Mouse (Mus musculus) right cerebral cortex, postnatal 10 days (tissue): ENCODE measurements at regions not wholly inside any gene's neighbourhood (a gene's known extent, or its start where the extent isn't known, plus 50 kb on each side); places are given as distances from the start of the nearest gene placed in this dataset.

Source experiments
- DNase-seq, 2 experiments: peaks; one replicate each; pipeline ENCODE4 v3.0.0; 2021; ENCODE audit warnings: low spot score in 2 of 2

DNA sequence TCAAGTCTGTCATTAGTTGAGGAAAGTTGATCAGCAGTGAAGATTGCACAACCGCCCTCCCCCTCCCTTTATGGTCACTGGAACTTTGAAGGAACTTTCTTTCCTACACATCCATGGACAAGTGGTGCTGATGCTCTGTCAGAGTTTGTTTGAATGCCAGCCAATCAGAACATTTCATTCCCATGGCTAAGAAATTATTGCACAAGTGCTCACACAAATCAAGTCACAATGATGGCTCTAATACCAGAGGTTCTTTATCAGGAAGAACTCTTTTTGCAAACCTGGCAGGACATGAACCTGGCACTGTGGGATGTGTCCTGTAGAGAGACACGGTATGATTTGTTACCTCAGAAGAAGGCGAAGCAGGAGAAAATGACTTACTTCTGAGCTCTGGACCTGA lies 54.3 kb upstream of the Spry2 start:
- DNase-seq, result no peak

DNA sequence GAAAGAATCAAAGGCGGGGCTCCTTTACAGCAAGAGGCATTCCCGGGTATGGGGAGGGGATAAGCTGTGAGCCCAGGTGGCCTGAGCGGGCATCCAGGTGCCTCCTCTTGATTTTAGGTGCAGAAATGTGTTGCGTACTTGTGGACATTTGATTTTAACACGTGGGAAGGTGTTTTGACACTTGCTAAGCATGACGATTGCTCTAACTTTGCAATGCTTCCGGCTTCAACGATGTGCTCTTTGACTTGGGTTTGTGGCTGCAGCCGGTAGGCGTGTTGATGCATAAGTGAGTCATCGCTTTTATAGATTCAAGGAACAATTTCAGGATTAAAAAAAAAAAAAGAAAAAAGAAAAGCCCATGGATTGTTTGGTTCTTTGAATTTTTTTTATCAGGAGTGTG lies 58.5 kb upstream of the Spry2 start:
- no peak for DNase-seq

DNA sequence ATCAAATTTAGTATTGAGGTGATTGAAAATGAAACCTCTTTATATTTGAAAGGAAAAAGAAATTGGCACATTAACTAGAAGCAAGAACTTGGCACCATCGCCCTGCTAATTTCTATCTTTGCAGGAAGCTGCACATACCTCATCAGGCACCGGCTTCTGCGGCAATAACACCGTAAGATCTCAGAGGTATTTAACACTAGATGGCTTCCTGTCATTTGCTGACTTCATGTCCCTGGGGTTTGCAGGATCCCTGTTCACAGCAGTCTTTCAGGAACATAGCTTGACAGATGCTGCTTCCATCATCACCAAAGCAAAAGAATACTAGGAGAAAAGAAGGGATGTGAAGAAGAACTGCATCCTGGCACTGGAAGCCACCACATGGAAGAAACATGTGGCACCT lies 60.2 kb upstream of the Spry2 start:
- DNase-seq, result no peak

DNA sequence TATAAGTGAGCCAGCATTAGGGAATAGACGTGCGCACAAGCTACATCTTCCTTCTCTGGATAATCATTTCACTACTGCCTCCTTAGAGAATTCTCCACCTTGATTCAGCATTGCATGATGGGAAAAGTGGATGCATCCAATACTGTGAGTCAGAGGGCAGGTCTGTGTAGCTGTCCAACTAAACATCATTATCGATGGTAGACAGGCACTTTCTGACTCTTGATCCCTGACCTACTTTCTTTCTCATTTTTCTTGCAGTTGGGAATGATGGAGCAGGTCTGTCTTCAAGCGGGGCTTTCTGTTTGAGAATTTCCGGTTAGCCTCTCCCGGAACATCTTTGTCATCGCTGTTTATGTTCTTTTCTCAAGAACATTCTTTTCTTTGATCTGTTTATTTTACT lies 61.4 kb upstream of the Spry2 start:
- no peak for DNase-seq

DNA sequence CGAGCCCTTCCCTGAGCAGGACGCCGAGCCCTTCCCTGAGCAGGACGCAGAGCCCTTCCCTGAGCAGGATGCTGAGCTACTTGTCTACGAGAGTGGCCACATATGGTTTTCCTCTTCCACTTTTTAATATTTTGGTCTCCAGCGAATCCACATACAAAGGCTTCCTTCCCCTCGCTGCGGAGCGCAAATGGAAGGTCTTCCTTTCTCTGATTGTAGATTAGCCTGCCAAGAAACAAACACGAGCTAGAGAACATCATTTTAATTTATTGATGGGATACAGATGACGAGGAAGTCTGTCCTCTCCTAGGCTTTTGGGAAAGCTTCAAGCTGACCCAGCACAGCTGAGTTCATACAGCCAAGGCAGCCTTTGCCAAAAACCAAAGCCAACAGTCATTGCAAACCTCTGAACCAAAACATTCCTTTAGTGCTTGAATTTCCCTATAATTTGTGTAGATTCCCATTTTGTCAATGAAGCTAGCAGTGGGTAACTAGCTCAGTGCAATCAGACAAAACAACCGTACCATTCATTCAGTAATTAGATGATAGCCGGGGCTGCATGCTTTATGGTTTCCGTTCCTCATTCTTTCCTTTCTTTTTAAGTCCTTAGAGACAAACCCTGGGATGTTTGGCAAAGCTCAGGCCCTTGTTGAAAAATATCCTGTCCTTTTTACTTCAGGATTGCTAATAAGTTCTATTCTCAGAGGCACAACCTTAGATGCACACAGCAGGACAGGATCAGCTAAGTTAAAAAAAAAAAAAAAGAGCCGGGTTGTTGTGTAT lies 83.1 kb upstream of the Spry2 start:
- no peak for DNase-seq

DNA sequence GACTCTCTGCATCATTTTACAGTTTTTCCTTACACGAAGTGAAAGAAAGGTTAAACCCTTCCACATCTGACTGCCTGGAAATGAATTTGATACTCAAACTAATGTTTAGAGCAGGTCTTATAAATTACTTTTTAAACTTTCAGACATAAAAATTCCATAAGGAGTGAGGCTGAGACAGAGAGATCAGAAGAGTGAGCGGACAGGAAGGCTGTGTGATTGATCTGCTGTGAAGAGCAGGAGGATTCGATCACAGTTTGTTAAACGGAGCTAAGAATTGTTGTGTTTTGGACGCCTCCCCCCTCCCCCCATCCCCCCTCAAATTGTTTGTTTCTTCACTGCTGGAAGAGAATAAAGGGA lies 83.7 kb upstream of the Spry2 start:
- DNase-seq, result no peak

DNA sequence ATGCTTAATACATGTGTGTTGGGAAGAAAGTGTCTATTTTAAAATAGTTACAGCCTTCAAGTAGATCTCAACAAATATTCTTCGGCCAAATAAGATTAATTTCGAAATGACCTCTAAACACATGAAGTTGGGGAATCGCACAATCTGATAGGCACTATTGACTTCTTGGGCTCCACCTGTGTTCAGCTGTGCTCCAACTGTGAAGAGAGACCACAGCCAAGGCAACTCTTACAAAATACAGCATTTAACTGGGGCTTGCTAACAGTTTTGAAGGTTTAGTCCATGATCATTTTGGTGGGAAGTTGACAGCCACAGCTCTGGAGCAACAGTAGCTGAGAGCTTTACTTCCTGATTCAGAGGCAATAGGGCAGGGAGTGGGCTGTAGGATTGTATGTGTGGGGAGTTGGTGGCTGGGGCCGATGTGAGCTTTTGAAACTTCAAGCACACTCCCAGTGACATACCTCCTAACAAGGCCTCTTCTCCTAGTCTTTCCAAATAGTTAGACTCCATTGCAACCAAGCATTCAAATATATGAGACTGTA lies 90.8 kb upstream of the Spry2 start:
- DNase-seq, result no peak

DNA sequence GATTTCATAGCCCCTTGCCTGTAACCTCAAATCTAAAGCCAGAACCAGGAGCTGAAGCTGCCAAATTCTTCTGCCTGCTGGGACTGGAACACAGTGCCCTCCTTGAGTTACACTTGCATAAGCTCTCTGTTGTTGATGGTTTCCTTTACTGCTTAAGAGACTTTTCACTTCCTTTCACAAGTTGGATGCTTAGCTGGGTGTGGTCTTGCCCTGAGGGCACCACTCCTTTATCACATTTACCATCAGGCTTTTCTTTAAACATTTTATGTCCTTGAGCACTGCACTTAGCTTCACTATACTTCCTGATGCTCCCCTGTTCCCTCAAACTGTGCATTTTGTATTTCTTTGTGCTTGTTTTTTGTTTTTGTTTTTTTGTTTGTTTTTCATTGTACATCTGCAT lies 92.1 kb upstream of the Spry2 start:
- no peak for DNase-seq

DNA sequence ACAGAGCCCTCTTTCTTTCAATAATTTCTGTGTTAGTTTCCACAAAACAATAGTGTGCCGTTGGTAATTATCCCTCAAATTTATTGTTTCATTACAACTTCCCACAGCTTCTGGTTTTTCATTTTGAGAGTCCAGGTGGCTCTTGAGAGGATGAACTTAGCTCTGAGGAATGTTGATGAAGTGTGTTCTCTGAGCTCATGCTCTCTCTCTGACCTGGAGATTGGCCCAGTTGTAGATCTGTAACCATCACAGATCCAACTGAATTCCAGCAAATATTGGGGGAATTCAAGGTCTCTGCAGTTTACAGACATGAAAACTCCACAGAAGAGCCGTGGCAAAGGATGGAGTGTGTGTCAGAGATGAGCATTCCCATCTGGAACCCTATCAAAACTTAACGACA lies 96.5 kb upstream of the Spry2 start:
- DNase-seq, result no peak

DNA sequence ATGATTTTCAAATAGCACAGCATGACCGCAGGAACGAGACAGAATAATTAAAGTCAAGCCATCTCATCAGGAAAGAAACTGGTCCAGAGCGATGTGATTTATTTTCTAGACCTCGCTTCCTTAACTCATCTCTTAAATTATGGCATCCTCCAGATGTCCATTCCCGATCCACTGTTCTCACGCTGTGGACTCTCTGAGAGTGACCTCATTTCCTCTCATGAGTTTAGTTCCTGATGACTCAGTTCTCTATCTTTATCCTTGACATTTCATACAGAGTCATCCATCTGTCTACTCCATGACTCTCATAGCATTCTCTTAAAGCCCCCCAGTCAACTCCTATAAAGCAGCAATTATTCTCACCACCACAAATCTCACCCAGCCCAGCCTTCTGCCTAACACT lies 103.2 kb upstream of the Spry2 start:
- peak in 1 of 2 experiments; percentile 28 for DNase-seq

DNA sequence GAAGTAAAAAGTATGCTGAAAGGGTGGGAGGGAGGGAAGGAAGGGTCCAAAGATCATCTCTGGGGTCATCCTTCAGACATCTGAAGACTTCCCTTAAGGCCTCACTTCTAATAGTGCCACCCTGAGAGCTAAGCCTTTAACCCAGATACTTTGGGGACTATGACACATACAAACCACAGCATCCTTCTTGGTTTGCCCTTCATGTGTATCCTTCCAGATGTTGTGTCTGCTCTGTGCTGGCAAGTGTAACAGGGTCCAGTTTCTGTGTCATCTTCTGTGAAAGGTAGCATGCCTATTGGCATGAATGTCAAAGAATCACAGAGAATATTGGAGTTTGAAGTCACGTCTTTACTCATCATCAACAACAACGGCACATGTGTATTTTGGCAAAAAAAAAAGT lies 98.2 kb upstream of the Trim52 start:
- no peak for DNase-seq

DNA sequence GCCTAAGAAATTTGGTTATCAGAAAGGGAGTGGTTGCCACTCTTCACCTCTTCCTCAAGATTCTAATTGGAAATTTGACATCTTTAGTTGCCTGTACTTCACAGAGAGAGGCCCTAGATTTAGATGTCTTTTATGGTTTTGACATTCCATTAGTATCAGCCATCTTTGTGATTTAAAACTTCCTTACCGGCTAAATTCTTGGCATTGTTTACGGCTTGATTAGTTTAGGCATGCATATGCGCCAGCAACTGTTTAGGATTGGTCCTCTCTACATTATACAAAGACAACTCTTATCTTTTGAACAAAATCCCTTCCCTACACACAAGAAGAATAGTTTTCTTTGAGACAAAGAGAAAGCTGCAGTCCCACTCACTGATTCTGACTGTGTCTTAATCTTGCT lies 97.0 kb upstream of the Trim52 start:
- no peak for DNase-seq

DNA sequence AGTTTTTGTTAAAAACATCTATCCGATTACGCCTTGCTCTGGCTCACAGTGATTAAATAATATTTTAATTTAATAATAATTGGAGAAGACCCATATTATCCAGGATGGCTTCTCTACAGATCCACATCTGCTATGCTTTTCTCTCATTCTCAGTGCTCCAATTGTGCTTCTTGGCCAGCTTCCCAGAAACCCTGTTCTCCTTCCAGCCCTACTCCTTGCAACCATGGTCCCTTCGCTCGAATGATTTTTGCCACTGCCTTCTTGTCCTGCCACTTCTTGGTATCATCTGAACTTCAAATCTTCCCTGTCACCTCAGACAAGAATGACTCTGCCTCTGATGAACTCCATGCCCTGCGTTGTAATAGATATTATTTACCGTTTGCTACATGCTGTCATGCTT lies 95.0 kb upstream of the Trim52 start:
- DNase-seq, result peak; percentile 28 to 49

DNA sequence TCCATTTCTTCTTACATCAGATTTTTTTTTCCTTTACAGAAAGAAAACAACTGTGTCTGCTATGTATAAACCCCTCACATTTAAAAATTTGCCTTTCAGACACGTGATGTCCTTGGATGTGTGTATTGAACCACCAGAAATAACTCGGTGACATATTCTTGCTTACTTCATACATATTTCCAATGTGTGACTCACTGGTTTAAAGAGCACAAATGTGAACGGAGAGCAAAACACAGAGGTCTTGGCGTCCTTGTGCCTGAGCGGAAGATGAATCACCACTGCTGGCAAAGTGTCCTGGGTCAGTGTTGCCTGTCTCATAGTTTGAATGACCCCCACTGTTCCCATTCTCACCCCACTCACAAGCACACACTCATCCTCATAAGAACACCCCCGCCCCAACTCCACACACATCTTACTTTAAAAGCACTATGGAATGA lies 94.0 kb upstream of the Trim52 start:
- DNase-seq, result peak in 1 of 2 experiments; percentile 27

DNA sequence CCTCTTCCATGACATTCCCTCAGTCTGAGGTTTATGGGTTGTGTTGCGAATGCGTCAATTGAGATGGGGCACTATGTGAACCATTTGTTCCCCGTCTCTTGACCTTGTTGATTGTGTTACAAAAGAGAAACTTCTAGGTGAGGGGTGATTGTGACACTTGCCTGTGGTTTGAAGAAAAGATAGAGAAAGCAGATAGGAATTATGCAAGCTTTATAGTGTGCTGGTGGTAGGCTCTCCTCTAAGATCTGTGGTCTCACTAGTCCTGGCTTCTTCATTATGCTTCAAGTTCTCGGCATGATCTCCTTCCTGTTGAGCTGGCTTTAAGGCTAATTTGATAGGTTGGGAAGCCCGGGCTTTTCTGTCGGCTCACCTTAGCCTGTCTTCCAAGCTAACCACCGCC lies 83.2 kb upstream of the Trim52 start:
- DNase-seq, result no peak

DNA sequence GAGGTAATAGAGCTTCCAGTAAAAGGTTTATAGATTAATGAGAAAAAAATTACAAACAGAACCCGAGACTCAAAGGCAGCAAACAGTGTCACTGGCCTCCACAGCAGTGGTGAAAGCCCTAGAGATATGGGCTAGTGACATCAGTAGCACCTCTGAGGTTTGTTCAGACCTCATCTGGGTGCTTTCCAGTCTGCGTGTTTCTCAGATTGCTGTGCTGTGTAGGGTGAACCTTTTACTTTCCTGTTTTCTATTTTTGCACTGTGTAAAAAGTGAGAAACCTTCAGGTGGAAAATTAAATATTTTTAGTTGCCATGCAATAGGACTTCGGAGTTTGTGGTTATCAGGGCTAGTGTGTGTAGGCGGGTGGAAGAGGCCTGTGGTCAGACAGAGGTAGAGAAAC lies 79.2 kb upstream of the Trim52 start:
- no peak for DNase-seq

DNA sequence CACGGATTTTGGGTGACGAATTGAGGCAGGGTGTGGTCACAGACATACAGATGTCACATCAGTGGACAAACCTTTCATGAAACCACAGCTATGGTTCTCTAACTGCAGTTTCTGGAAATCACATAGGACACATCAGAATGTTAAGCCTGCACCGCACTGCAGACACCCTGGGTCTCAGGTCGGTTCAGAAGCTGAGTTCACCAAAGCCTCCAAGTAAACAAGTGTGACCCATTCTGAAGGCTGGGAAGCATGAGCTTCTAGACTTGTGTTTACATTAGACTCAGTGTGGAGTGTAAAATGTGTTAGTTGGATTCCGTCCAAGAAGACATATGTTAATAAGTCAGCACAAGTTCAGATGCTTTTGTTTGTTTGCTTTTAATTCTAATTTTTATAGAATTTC lies 78.3 kb upstream of the Trim52 start:
- DNase-seq, result no peak

DNA sequence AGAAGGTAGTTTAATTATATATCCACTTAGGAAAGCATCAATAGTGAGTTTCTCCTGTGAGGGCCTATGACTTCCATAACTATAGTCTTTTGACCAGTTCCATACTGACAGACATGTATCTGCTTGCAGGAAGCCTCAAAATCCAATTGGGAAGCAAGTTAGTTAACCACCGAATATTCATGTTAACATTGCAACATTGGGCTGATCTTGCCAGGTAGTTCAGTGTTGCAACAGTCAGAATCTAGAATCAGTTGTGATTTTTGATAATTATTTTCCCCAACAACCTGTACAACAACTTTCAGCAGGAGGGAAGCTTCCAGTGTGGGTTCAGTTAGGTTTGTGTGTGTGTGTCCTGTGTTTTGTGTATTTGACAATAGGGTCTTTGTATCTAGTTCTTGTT lies 74.9 kb upstream of the Trim52 start:
- DNase-seq, result no peak

DNA sequence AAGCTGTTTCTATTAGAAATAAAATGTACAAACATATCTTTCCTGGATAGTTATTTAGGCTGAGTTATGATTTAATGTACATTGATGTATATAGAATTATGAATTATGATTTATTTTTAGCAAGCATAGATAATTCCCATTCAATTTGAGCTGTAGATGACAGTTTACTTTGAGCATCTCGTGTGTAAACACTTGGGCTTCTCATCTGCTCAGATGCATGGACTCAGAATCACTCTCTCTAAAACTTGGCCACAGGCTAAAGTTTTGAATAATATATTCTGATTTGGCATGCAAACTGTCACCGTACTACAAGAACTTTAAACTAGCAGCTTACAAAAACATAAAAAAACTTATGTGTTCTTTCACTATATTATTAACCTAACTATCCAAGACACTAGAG lies 72.2 kb upstream of the Trim52 start:
- no peak for DNase-seq

DNA sequence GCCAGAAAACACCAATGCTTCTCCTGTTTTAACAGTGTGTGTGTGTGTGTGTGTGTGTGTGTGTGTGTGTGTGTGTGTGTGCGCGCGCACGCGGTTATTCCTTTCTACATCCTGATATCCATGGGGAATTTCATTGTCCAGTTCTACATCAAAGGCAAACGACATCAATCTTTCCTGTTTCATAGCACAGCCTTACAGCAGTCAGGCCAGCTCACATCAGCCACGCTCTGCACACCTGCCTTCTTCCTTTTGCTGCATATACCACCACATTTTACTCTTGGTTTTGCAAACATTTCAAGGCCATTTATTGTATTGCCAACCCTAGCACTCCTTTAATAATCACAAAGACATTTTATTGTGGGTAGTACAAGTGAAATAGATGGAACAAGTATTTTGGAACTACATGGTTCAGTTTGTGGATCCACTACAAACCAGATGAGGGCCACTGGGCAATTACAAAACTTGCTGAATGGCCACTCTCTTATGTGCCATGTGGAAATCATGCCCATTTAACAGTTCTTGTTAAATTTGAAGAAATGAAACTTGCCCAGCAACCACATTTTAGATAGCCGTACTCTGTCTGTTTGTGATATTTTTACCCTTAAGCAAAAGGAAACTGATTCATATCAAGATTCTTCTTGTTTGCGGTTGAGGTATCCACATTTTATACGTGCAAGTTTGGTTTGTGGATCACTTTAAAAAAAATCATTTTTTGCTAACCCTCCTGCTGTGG lies 70.9 kb upstream of the Trim52 start:
- no peak for DNase-seq

DNA sequence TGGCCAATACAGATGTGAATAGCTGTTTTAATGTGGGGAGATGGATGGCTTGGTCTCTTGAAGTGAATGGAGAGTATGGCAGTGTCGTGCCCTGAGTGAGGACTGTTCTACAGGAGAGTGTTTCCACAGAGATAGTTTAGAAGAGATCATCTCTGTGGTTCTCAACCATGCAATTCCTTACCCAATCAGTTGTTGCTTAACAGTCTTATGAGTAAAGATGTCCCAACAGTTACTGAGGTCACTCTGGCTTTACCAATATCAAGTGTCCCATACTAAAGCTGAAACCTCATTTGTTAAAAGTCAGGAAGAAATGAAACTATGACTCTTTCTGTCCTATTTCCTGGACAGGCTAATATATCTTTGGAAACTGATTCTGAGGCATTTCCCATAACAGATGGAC lies 61.7 kb upstream of the Trim52 start:
- no peak for DNase-seq

DNA sequence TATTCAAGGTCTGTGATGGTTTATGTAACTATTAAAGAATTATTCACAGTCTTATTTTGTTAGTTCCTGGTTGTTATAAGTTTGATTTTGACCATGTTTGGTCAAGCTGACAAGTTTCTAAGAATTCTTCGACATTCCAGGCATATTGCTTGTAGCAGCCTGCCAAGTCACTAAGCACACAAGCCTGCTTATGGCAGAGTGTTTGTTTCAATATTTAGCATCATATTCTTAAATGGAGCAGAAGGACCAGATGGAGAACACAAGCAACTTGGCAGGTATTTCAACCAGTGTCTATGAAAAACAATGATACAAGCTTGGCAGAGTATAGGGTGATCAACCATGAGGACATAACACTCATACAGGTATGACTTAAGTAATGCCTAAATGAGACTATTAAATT lies 55.8 kb upstream of the Trim52 start:
- peak; percentile 22 to 44 for DNase-seq
